Mouse (Mus musculus): ENCODE measurements around the gene Thoc7.

Thoc7 gene

GRCm38 (mm10) chr14:13933290-13934051 lies 28.2 kb downstream of the Thoc7 start:
- no peak for DNase-seq (ENCODE audit: low read depth, low spot score)

GRCm38 (mm10) chr14:13917630-13918029 lies 44.0 kb downstream of the Thoc7 start:
- peak; percentile 90 for DNase-seq (ENCODE audit: low read depth, low spot score)

GRCm38 (mm10) chr14:13917208-13917607 lies 44.4 kb downstream of the Thoc7 start:
- no peak for DNase-seq (ENCODE audit: low read depth, low spot score)

GRCm38 (mm10) chr14:13915207-13915606 lies 46.4 kb downstream of the Thoc7 start:
- no peak for DNase-seq (ENCODE audit: low read depth, low spot score)

GRCm38 (mm10) chr14:13914387-13915082 lies 47.1 kb downstream of the Thoc7 start, which contains the start of gene Gm281:
Gene Gm281, minus strand, starts transcription at chr14:13914478.
- DNase-seq (ENCODE audit: low read depth, low spot score), result peak; percentile 81

GRCm38 (mm10) chr14:13910148-13910547 lies 51.5 kb downstream of the Thoc7 start:
- no peak for DNase-seq (ENCODE audit: low read depth, low spot score)

GRCm38 (mm10) chr14:13907145-13907544 lies 54.5 kb downstream of the Thoc7 start:
- peak; percentile 86 for DNase-seq (ENCODE audit: low read depth, low spot score)

GRCm38 (mm10) chr14:13906461-13906860 lies 55.2 kb downstream of the Thoc7 start:
- DNase-seq (ENCODE audit: low read depth, low spot score), result peak; percentile 81

GRCm38 (mm10) chr14:13901611-13902067 lies 60.0 kb downstream of the Thoc7 start:
- DNase-seq (ENCODE audit: low read depth, low spot score), result peak; percentile 93
